Mouse (Mus musculus) thymus, adult 2 months (tissue): ENCODE measurements around the gene Lrrc19. TPM values are rescaled to one million over a fixed set of nuclear protein-coding genes. Genes with fewer than 3 reads are reported as not detected.
"Not testable (repeated sequence)": the region's sequence is repeated elsewhere in the genome, so short reads cannot be mapped to it uniquely, and the experiment has no call there.

Experiments used
- DNase-seq: peaks from one replicate; pipeline ENCODE4 v3.0.0; 2021
- H3K27ac ChIP-seq: fragments of 200-500 bp; 2 replicates; pipeline ENCODE4 v1.5.1; 2012; ENCODE audit warnings: low read length, control low read depth; ENCODE audit not compliant: control insufficient read depth, insufficient read depth
- H3K27me3 ChIP-seq: fragments of 200-500 bp; 2 replicates; pipeline ENCODE4 v1.6.1; 2012; ENCODE audit warnings: mild to moderate bottlenecking, low read length, moderate library complexity, mixed read lengths; ENCODE audit not compliant: control insufficient read depth, insufficient read depth
- H3K36me3 ChIP-seq: fragments of 200-500 bp; 2 replicates; pipeline ENCODE4 v1.6.1; 2012; ENCODE audit warnings: mild to moderate bottlenecking, low read length, moderate library complexity; ENCODE audit not compliant: control insufficient read depth, insufficient read depth
- H3K4me1 ChIP-seq: fragments of 200-500 bp; replicated peaks from 2 replicates; pipeline ENCODE4 v1.6.1; 2012; ENCODE audit warnings: low read length; ENCODE audit not compliant: control insufficient read depth, insufficient read depth
- H3K4me3 ChIP-seq: fragments of 200-500 bp; 2 replicates; pipeline ENCODE4 v1.5.1; 2012; ENCODE audit warnings: mild to moderate bottlenecking, low read length, control low read depth, moderate library complexity; ENCODE audit not compliant: control insufficient read depth, insufficient read depth
- CTCF ChIP-seq: fragments of 200-500 bp; IDR thresholded peaks from 2 replicates; pipeline ENCODE4 v1.5.1; 2012; ENCODE audit warnings: mild to moderate bottlenecking, control low read depth, low read length, moderate library complexity, borderline replicate concordance; ENCODE audit not compliant: control insufficient read depth, poor library complexity, insufficient read depth; ENCODE audit errors: extremely low read depth
- POLR2A ChIP-seq: fragments of 200-500 bp; IDR thresholded peaks from 2 replicates; pipeline ENCODE4 v1.6.1; 2012; ENCODE audit warnings: mild to moderate bottlenecking, low read length, control low read depth, moderate library complexity; ENCODE audit not compliant: control insufficient read depth, poor library complexity, insufficient read depth; ENCODE audit errors: extremely low read depth
- WGBS: fragments of 180-500 bp; shearing (Covaris S2); methylation state at CpG from one replicate; pipeline ENCODE4 v1.1.7; 2018; 5-methylcytosine and 5-hydroxymethylcytosine counted together
- polyA plus RNA-seq: library from polyadenylated mRNA; depleted of rRNA; stranded (reverse); fragments of >200 nt; gene quantifications from 2 replicates; pipeline ENCODE4 v1.2.3, GENCODE M21; 2012; rRNA removed

Lrrc19 gene
- polyA plus RNA-seq, result not detected in 2 replicates

DNA sequence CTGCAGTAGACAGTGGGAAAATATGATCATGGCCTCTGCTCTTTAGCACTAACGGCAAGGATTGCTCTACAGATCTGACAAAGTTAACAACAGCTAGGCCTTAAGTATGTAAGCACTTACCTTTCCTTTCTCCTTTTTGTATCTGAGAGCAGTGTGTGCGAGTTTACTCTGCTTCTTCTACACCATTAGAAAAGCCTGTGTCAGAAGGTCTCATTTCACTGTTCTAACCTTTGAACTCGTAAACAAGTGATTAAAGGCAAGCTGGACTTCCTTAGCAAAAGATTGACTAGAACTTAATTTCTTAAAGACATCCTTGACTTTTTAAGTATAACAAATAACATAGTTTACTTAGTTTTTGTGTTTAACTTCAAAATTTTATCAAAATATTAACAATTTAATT, at the start of gene Lrrc19:
Gene Lrrc19, minus strand, starts transcription at position 225 of the 400 bp plus-strand sequence.
- Histone ChIP-seq H3K4me1 (no peaks in the 10 kb centered on the region), H3K27ac (no peak within 1 kb of the TSS), H3K27me3 (no peaks in the 10 kb centered on the region), H3K36me3 (no peaks in the 10 kb centered on the region), H3K4me3 (no peak within 1 kb of the TSS)
- TF ChIP-seq CTCF, result no peak
- no peak for TF ChIP-seq POLR2A
- DNase-seq, result no peak
- 96% methylated on average over 3 of the region's 3 CpGs for WGBS

DNA sequence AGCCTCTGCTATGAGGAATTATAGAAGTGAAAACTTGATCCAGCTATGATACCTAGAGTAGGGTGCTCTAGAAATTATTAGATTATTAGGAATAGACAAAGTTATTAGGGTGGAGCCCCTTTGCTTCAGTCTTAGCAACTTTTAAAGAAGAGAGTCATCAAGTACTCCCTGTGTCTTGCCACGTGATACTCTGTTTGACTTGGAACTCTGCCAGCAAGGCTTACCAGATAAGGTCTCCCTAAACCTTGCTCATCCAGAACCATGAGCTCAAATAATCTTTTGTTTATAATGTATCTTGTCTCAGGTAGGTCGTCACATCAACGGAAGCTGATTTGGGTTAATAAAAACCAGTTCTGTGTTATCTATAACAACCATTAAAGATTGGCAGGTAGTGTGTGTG, 46.4 kb upstream of the Lrrc19 start:
- 85% methylated on average over 3 of the region's 3 CpGs for WGBS
- Histone ChIP-seq H3K27ac (no peak overlapping the region), H3K36me3 (no peaks in the 10 kb centered on the region), H3K4me3 (no peak overlapping the region), H3K4me1 (no peaks in the 10 kb centered on the region), H3K27me3 (no peaks in the 10 kb centered on the region)
- TF ChIP-seq CTCF (no peak), POLR2A (no peak)
- no peak for DNase-seq

DNA sequence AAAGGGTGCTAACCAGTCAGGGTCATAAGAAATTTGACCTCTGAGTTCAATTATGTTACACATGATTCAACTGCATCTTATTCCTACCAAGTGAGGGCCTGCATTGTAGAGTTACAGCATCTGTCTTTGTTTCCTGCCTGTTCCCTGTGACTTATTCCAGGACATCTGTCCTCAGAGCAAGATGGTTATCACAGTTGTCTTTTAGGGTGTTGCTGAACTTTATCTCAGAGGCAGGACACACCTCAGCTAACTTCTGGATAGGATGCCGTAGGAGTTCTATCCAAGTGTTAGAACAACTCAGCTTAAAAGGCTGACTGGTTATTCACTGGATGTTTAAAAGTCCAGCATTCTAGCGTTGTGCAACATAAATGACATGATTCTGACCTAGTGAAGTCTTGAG, 42.2 kb upstream of the Lrrc19 start:
- TF ChIP-seq POLR2A (no peak), CTCF (no peak)
- WGBS, result 96% methylated on average over 2 of the region's 2 CpGs
- no peak for DNase-seq
- Histone ChIP-seq H3K4me3 (no peak overlapping the region), H3K36me3 (no peaks in the 10 kb centered on the region), H3K27me3 (no peaks in the 10 kb centered on the region), H3K27ac (no peak overlapping the region), H3K4me1 (no peaks in the 10 kb centered on the region)

DNA sequence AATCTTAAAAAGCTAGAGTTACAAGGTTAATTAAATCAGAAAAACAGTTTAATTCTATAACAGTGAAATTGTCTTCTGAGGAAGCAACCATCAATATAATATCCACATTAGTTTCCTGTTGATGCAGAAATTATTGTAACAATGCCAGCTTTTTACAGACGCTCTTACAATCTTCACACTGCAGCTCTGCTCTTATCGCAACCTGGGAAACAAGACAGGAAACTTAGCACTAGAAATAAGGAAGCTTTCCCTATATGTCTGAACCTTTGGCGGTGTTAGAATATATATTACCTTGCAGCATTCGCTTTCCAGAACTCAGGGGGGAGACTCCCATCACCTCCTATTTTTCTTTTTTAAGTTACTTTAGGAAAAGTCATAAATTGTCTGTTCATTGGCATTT, 41.1 kb upstream of the Lrrc19 start:
- Histone ChIP-seq H3K27me3 (no peaks in the 10 kb centered on the region), H3K4me1 (no peaks in the 10 kb centered on the region), H3K36me3 (no peaks in the 10 kb centered on the region), H3K27ac (no peak overlapping the region), H3K4me3 (no peak overlapping the region)
- DNase-seq, result no peak
- no peak for TF ChIP-seq CTCF
- no peak for TF ChIP-seq POLR2A
- WGBS, result 68% methylated on average over 4 of the region's 4 CpGs

DNA sequence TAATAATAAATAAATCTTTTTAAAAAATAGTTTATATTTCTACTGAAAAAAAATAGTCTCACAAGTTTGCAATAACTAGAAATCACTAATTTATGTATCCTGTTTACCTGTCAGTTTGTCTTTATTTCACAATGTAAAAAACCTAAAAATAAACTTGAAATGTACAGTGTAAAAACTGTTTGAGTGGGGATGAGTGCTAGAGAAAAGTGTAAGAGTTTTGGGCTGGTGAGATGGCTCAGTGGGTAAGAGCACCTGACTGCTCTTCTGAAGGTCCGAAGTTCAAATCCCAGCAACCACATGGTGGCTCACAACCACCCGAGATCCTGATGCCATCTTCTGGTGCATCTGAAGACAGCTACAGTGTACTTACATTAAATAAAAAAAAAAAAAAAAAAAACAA, 39.9 kb upstream of the Lrrc19 start:
- DNase-seq, H3K27ac ChIP-seq, H3K36me3 ChIP-seq, H3K4me1 ChIP-seq, H3K27me3 ChIP-seq, H3K4me3 ChIP-seq: not testable (repeated sequence)
- WGBS, result 85% methylated on average over 2 of the region's 2 CpGs

DNA sequence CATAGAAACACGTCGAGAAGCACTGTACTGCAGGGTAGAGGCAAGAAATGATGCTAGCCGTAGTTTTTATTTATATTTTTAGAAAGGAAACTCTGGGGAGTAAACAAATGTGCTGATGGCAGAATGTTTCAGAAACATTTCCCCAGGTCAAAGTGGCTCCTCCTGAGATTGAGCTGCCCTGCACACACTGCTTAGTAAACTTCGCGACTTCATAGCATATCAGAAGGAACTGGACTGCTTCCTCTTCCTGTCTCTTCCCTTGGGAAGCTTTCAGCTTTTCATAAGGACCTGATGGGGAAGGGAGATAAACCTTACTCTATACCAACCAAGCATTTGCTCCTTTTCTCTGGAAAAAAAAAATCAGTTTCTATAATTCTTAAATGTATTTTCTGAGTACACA, 33.4 kb upstream of the Lrrc19 start:
- no peaks in the 10 kb centered on the region for H3K4me1 ChIP-seq
- no peak for DNase-seq
- no peaks in the 10 kb centered on the region for H3K27me3 ChIP-seq
- H3K27ac ChIP-seq, result no peak overlapping the region
- H3K4me3 ChIP-seq, result no peak overlapping the region
- 92% methylated on average over 5 of the region's 5 CpGs for WGBS
- H3K36me3 ChIP-seq, result no peaks in the 10 kb centered on the region
- TF ChIP-seq CTCF, result no peak
- no peak for TF ChIP-seq POLR2A

DNA sequence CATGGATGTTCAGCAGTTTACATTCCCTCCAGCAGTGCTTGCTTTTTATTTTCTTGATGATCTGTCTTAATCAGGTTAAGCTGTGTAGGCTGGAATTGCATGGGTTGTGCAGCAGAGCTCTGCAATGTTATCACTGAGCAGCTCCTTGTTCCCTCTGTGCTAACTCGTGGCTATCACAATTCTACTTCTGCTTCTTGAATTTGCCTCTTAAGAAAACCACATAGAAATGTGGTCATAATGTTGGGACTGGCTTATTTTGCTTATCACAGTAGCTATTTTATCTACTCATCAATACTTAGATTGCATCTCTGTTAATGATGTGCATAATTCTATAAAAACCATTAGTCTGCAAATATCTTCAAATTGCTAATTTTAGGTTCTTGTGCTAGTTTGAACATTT, 32.1 kb upstream of the Lrrc19 start:
- no peaks in the 10 kb centered on the region for H3K27me3 ChIP-seq
- WGBS, result 13% methylated on average over 1 of the region's 1 CpGs
- TF ChIP-seq CTCF (no peak), POLR2A (no peak)
- H3K4me3 ChIP-seq, result no peak overlapping the region
- H3K27ac ChIP-seq, result no peak overlapping the region
- H3K4me1 ChIP-seq, result no peaks in the 10 kb centered on the region
- no peaks in the 10 kb centered on the region for H3K36me3 ChIP-seq
- DNase-seq, result no peak
